Mouse (Mus musculus) heart, embryonic 14.5 days (tissue): ENCODE data around the gene Fam161a. TPM values are rescaled to one million over a fixed set of nuclear protein-coding genes. Genes with fewer than 3 reads are reported as not detected.
"Not testable (repeated sequence)": the region's sequence is repeated elsewhere in the genome, so short reads cannot be mapped to it uniquely, and the experiment has no call there.

Experiments used
- ATAC-seq: fragments of 200-750 bp; cut with Nextera tagmentation; 2 replicates; pipeline ENCODE4 v1.8.0; 2017; ENCODE audit warnings: low read depth, moderate TSS enrichment; ENCODE audit not compliant: insufficient number of reproducible peaks, insufficient read depth, low FRiP score
- H3K27ac ChIP-seq, 2 experiments: fragments of 200-500 bp in 1 of 2; fragments of 300-500 bp in 1 of 2; sonication (generic) in 1 of 2; replicated peaks in 1 of 2; 2 replicates each; pipeline ENCODE4 v1.5.1; 2012 to 2014; ENCODE audit warnings: low read depth in 2 of 2, low read length in 2 of 2, control low read depth in 1 of 2, mild to moderate bottlenecking in 1 of 2, mixed read lengths in 1 of 2; ENCODE audit not compliant: control insufficient read depth in 1 of 2, insufficient read depth in 1 of 2
- H3K27me3 ChIP-seq: fragments of 300-500 bp; sonication (generic); 2 replicates; pipeline ENCODE4 v1.6.1; 2014; ENCODE audit warnings: mild to moderate bottlenecking, low read length, control low read depth; ENCODE audit not compliant: control insufficient read depth, insufficient read depth
- H3K36me3 ChIP-seq: fragments of 300-500 bp; sonication (generic); 2 replicates; pipeline ENCODE4 v1.6.1; 2014; ENCODE audit warnings: mild to moderate bottlenecking, control low read depth, low read length, mixed read lengths; ENCODE audit not compliant: control insufficient read depth, insufficient read depth
- H3K4me1 ChIP-seq, 2 experiments: fragments of 200-500 bp in 1 of 2; fragments of 300-500 bp in 1 of 2; sonication (generic) in 1 of 2; 2 replicates each; pipeline ENCODE4 v1.6.1; 2012 to 2014; ENCODE audit warnings: low read length in 2 of 2, control low read depth in 1 of 2, mixed read lengths in 1 of 2; ENCODE audit not compliant: control insufficient read depth in 2 of 2, insufficient read depth in 2 of 2
- H3K4me2 ChIP-seq: fragments of 300-500 bp; sonication (generic); 2 replicates; pipeline ENCODE4 v1.6.1; 2014; ENCODE audit warnings: mild to moderate bottlenecking, low read length
- H3K4me3 ChIP-seq, 2 experiments: fragments of 200-500 bp in 1 of 2; fragments of 300-500 bp in 1 of 2; sonication (generic) in 1 of 2; 2 replicates each; pipeline ENCODE4 v1.5.1; 2012 to 2014; ENCODE audit warnings: low read length in 2 of 2, mild to moderate bottlenecking in 2 of 2, control low read depth in 1 of 2, low read depth in 1 of 2, moderate library complexity in 1 of 2; ENCODE audit not compliant: control insufficient read depth in 1 of 2, insufficient read depth in 1 of 2
- H3K9ac ChIP-seq: fragments of 300-500 bp; sonication (generic); 2 replicates; pipeline ENCODE4 v1.6.1; 2014; ENCODE audit warnings: mild to moderate bottlenecking, low read length
- H3K9me3 ChIP-seq: fragments of 300-500 bp; sonication (generic); 2 replicates; pipeline ENCODE4 v1.6.1; 2016; ENCODE audit warnings: low read length, control low read depth; ENCODE audit not compliant: control insufficient read depth
- WGBS: fragments of 180-500 bp; shearing (Covaris S2); extraction: QIAGEN DNeasy Blood & Tissue Kit; methylation state at CpG from one replicate; pipeline ENCODE4 v1.1.7; 2014; 5-methylcytosine and 5-hydroxymethylcytosine counted together
- polyA plus RNA-seq: library from polyadenylated mRNA; unstranded; fragments of >200 nt; fragmentation: Nextera tagmentation; extraction: Ambion mirVana; gene quantifications from 2 replicates; pipeline ENCODE4 v1.2.1, GENCODE M21; 2014

Fam161a gene
- polyA plus RNA-seq, 1 experiment from 2014 or later: 2.8 TPM

GRCm38 (mm10) chr11:23068986-23069385 is 61.7 kb downstream of the Fam161a start:
- H3K4me1 ChIP-seq, H3K36me3 ChIP-seq, H3K9me3 ChIP-seq, H3K27me3 ChIP-seq, H3K27ac ChIP-seq, H3K4me2 ChIP-seq, H3K9ac ChIP-seq, H3K4me3 ChIP-seq, ATAC-seq: not testable (repeated sequence)
- 89% methylated on average over 9 of the region's 9 CpGs for WGBS

GRCm38 (mm10) chr11:23074841-23075240 is 67.5 kb downstream of the Fam161a start:
- Histone ChIP-seq H3K36me3 (no peaks in the 10 kb centered on the region), H3K4me2 (no peak overlapping the region), H3K9me3 (no peaks in the 10 kb centered on the region), H3K27me3 (no peaks in the 10 kb centered on the region), H3K27ac (no peak overlapping the region), H3K9ac (no peak overlapping the region), H3K4me3 (no peak overlapping the region), H3K4me1 (no peaks in the 10 kb centered on the region)
- 65% methylated on average over 7 of the region's 7 CpGs for WGBS
- no peak for ATAC-seq

GRCm38 (mm10) chr11:23078541-23078940 is 71.2 kb downstream of the Fam161a start:
- Histone ChIP-seq H3K4me2 (no peak overlapping the region), H3K9me3 (no peaks in the 10 kb centered on the region), H3K4me3 (no peak overlapping the region), H3K27ac (no peak overlapping the region), H3K9ac (no peak overlapping the region), H3K27me3 (no peaks in the 10 kb centered on the region), H3K36me3 (no peaks in the 10 kb centered on the region), H3K4me1 (peaks cover 3 to 4% of the 10 kb centered on the region in 2 experiments; a peak in 2 of 4 replicates)
- WGBS: 93% methylated on average over 1 of the region's 1 CpGs
- no peak for ATAC-seq

Other genes with a start within 250 kb of the Fam161a start
- gene B3gnt2, start 146.6 kb upstream of the Fam161a start, polyA plus RNA-seq: 5.0 and 7.9 TPM in 2 replicates
- gene Zrsr1, start 35.5 kb upstream of the Fam161a start, polyA plus RNA-seq: 1.9 and 2.2 TPM in 2 replicates
- 8.1 and 10.0 TPM in 2 replicates for gene Gm28048, start 25.4 kb upstream of the Fam161a start, polyA plus RNA-seq
- 361 and 392 TPM in 2 replicates for gene Commd1, start 25.1 kb upstream of the Fam161a start, polyA plus RNA-seq
- 214 and 223 TPM in 2 replicates for gene Cct4, start 17.0 kb upstream of the Fam161a start, polyA plus RNA-seq
- gene Xpo1, start 248.5 kb downstream of the Fam161a start, polyA plus RNA-seq: 64.5 and 71.0 TPM in 2 replicates